Mouse (Mus musculus): Measurements from ENCODE around the gene Zfp92. TPM values are rescaled to one million over a fixed set of nuclear protein-coding genes. Genes with fewer than 3 reads are reported as not detected.

The Zfp92 gene
- 0.24 TPM for polyA plus RNA-seq (2017; shearing (Covaris generic))

DNA sequence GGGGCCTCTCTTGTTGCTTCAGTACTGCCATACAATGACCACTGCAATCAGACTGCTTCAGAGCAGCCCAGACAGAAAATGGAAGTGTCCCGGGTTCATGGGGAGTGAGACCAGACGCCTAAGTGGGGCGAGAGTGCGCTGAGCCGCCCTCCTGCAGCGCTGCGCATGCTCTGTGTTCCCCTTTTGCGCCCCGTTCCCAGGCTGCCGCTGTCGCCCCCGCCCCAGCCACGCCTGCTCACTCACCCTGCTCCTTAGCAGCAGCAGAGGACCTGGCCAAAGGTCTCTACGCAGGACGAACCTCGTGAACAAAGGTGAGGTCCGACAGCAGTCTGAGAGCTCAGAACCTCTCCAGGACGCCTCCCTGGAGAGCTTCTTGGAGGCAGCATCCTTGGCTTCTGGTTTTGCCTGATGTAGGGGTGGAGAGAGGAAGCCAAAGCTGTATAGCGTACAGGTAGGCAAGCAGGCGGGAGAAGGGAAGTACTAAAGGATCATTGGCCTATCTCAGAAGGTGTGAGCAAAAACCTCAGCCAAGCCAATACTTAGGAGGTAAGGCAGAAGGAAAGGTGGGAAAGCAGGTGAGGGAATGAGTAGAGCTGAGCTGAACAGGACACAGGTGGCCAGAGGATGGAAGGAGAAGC lies at the start of gene Zfp92:
Gene Zfp92 (plus strand): TSS at position 217 of the 638 bp plus-strand sequence.

DNA sequence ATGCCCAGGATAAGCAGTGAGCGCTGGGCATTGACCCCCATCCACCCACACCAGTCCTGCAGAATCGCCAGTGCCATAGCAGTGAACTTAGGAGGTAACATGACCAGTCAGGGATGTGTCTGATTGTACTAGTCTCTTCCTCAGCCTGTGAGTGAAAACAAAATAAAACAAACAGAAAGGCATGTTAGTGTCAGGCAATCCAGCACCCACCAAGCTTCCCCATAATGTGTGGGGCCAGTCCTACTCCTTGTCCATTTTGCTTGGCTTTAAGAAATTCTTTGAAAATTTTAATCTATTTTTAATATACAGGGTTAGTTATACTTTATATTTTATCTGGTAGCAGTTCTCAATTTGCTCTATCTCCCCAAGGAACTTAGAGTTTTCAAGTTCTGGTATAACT lies 12.3 kb upstream of the Zfp92 start, which contains the start of gene Gm18336:
Gene Gm18336 (minus strand): TSS at position 101 of the 400 bp plus-strand sequence.

GRCm38 (mm10) chrX:73435252-73435651 lies 24.4 kb downstream of the Zfp92 start, which contains the start of gene Trex2:
Gene Trex2 (minus strand): TSS chrX:73435344.

GRCm38 (mm10) chrX:73458877-73459392 lies 48.0 kb downstream of the Zfp92 start, which contains the start of gene Haus7:
Gene Haus7 (minus strand): TSS chrX:73459044.

Other genes with a start within 250 kb of the Zfp92 start
- not detected for gene Spin2d, start 234.1 kb upstream of the Zfp92 start, polyA plus RNA-seq (2017; shearing (Covaris generic))
- 13.7 TPM for gene Xlr3b, start 218.9 kb upstream of the Zfp92 start, polyA plus RNA-seq (2017; shearing (Covaris generic))
- 160 TPM for gene Xlr4b, start 196.8 kb upstream of the Zfp92 start, polyA plus RNA-seq (2017; shearing (Covaris generic))
- gene F8a, start 182.8 kb upstream of the Zfp92 start, polyA plus RNA-seq (2017; shearing (Covaris generic)) = 2.7 TPM
- gene Xlr4c, start 168.0 kb upstream of the Zfp92 start, polyA plus RNA-seq (2017; shearing (Covaris generic)) = 113 TPM
- gene Xlr3c, start 145.7 kb upstream of the Zfp92 start, polyA plus RNA-seq (2017; shearing (Covaris generic)) = not detected
- gene Xlr5a, start 118.1 kb upstream of the Zfp92 start, polyA plus RNA-seq (2017; shearing (Covaris generic)) = not detected
- gene Xlr5c, start 118.1 kb upstream of the Zfp92 start, polyA plus RNA-seq (2017; shearing (Covaris generic)) = not detected
- not detected for gene Gm45015, start 74.3 kb upstream of the Zfp92 start, polyA plus RNA-seq (2017; shearing (Covaris generic))
- 21.8 TPM for gene Zfp275, start 68.5 kb upstream of the Zfp92 start, polyA plus RNA-seq (2017; shearing (Covaris generic))
- not detected for gene Gm18336, start 12.4 kb upstream of the Zfp92 start, polyA plus RNA-seq (2017; shearing (Covaris generic))
- not detected for gene Trex2, start 24.2 kb downstream of the Zfp92 start, polyA plus RNA-seq (2017; shearing (Covaris generic))
- 33.2 TPM for gene Haus7, start 47.9 kb downstream of the Zfp92 start, polyA plus RNA-seq (2017; shearing (Covaris generic))
- gene Bgn, start 72.5 kb downstream of the Zfp92 start, polyA plus RNA-seq (2017; shearing (Covaris generic)) = not detected
- gene Atp2b3, start 92.0 kb downstream of the Zfp92 start, polyA plus RNA-seq (2017; shearing (Covaris generic)) = not detected
- gene Dusp9, start 228.3 kb downstream of the Zfp92 start, polyA plus RNA-seq (2017; shearing (Covaris generic)) = 0.36 TPM
- gene Pnck, start 249.0 kb downstream of the Zfp92 start, polyA plus RNA-seq (2017; shearing (Covaris generic)) = 3.1 TPM